Mouse (Mus musculus): ENCODE results near the gene Snapc1.

The Snapc1 gene

GRCm38 (mm10) chr12:73964291-73965281 lies at the start of gene Snapc1:
Gene Snapc1, plus strand, starts transcription at chr12:73964481.
- peak; percentile 96 for DNase-seq (ENCODE audit: low spot score)

GRCm38 (mm10) chr12:73918479-73918878 lies 45.8 kb upstream of the Snapc1 start:
- no peak for DNase-seq (ENCODE audit: low spot score)

GRCm38 (mm10) chr12:73930266-73930665 lies 34.0 kb upstream of the Snapc1 start:
- no peak for DNase-seq (ENCODE audit: low spot score)

- DNase-seq (ENCODE audit: low spot score) = no peak
These were observed 33.0 kb upstream of the Snapc1 start for GRCm38 (mm10) chr12:73931274-73931673.

GRCm38 (mm10) chr12:73934528-73934927 lies 29.8 kb upstream of the Snapc1 start:
- no peak for DNase-seq (ENCODE audit: low spot score)

- DNase-seq (ENCODE audit: low spot score) = no peak
These were observed 26.9 kb upstream of the Snapc1 start, which contains the start of gene Gm49321 for GRCm38 (mm10) chr12:73937353-73937752. Gene Gm49321, plus strand, starts transcription at chr12:73937653.

- no peak for DNase-seq (ENCODE audit: low spot score)
These were observed 24.7 kb upstream of the Snapc1 start for GRCm38 (mm10) chr12:73939542-73939941.

- no peak for DNase-seq (ENCODE audit: low spot score)
These were observed 15.9 kb upstream of the Snapc1 start for GRCm38 (mm10) chr12:73948415-73948814.

- DNase-seq (ENCODE audit: low spot score) = no peak
These were observed 14.8 kb upstream of the Snapc1 start for GRCm38 (mm10) chr12:73949318-73950058.

GRCm38 (mm10) chr12:73952879-73953278 lies 11.4 kb upstream of the Snapc1 start:
- no peak for DNase-seq (ENCODE audit: low spot score)

- no peak for DNase-seq (ENCODE audit: low spot score)
These were observed 10.7 kb upstream of the Snapc1 start for GRCm38 (mm10) chr12:73953420-73954186.

GRCm38 (mm10) chr12:73954785-73955184 lies 9.5 kb upstream of the Snapc1 start:
- DNase-seq (ENCODE audit: low spot score) = no peak

GRCm38 (mm10) chr12:73957676-73958075 lies 6.6 kb upstream of the Snapc1 start:
- no peak for DNase-seq (ENCODE audit: low spot score)

GRCm38 (mm10) chr12:73958830-73959229 lies 5.5 kb upstream of the Snapc1 start:
- no peak for DNase-seq (ENCODE audit: low spot score)

- no peak for DNase-seq (ENCODE audit: low spot score)
These were observed 4.9 kb downstream of the Snapc1 start for GRCm38 (mm10) chr12:73969142-73969541.

GRCm38 (mm10) chr12:73974584-73974983 lies 10.3 kb downstream of the Snapc1 start:
- no peak for DNase-seq (ENCODE audit: low spot score)

GRCm38 (mm10) chr12:73978144-73978543 lies 13.9 kb downstream of the Snapc1 start:
- no peak for DNase-seq (ENCODE audit: low spot score)

- no peak for DNase-seq (ENCODE audit: low spot score)
These were observed 15.4 kb downstream of the Snapc1 start for GRCm38 (mm10) chr12:73979667-73980066.

- DNase-seq (ENCODE audit: low spot score) = peak; percentile 40
These were observed 18.3 kb downstream of the Snapc1 start for GRCm38 (mm10) chr12:73982533-73982932.

- no peak for DNase-seq (ENCODE audit: low spot score)
These were observed 22.0 kb downstream of the Snapc1 start for GRCm38 (mm10) chr12:73986299-73986698.

- no peak for DNase-seq (ENCODE audit: low spot score)
These were observed 24.2 kb downstream of the Snapc1 start for GRCm38 (mm10) chr12:73988393-73989008.

- DNase-seq (ENCODE audit: low spot score) = no peak
These were observed 25.3 kb downstream of the Snapc1 start for GRCm38 (mm10) chr12:73989594-73989993.
